Mouse (Mus musculus) lung, postnatal 36 days (tissue): ENCODE measurements around the gene Nt5c2.

Experiments used
- DNase-seq: peaks from one replicate; pipeline ENCODE4 v3.0.0; 2022; ENCODE audit warnings: mixed read lengths

Nt5c2 gene

DNA sequence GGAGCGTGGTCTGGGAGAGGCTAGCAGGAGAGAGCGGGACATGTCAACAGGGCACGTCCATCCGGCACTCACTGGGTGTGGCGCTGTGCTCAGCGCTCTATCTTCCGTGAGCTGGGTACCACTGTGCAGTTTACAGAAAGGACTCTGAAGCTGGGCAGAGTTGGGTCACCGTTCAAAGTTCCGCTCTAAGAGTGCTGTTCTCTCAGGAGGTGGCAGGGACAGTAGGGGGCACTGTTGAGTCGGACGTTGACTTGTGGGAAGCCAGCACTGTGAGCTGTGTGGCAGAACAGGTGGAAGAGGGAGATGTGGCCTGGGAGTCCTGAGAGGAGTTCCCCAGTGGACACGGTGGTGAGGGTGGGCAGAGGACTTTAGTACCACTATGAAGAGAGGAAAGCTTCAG is 139.2 kb downstream of the Nt5c2 start:
- DNase-seq, result peak; percentile 94

DNA sequence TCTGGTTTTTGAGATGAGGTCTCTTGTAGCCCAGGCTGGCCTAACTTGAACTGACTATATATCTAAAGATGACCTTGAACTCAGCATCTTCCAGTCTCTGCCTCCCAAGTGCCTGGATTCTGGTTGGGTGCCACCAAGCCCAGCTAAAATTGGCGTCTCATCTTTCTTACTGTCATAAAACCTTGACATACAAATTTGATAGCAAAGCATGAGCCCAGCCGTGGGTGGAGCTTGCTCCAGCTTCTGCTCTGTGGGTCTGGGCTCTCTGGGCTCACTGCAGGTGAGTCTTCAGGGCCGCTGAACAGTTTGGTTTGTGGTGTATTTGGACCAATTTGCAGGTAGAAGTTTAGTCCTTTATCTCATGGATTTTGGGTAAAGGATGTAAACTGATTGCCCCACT is 141.0 kb downstream of the Nt5c2 start:
- DNase-seq, result no peak

DNA sequence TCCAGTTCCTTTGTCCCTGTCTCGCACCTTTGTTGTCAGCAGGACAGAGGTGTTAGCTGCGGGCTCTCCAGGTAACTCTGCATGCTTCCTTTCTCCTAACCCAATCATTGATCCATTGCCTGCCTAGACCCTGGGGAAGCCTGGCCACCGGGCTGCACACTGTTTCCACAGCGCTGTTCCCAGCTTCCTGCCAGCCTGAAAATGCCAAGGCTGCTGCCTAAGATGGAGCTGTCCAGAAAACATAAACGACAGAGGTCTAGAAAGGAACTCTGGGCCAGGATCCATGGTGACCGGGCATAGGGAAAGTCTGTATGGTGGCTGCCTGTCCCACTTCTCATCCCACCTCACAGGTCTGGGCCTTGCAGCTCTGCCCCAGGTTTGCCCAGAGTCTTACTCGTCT is 143.3 kb downstream of the Nt5c2 start:
- no peak for DNase-seq

DNA sequence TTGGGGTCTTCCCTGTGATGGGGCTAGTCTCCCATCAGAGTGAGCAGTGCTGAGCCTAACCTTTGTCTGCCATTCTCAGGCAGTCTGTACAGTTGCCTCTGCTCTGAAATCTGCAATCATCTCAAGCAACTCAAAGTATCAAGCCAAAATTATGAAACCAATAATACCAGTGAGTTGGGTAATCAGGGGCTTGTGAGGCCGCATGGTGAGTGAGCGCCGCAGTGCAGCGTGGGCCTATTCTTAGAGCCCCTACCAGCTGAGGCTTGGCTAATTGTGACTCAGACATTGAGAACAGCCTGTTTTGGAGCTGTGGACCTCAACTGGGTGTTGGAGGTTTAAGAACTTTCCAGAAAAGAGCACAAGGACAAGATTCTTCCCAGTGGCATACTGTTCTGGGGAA is 143.9 kb downstream of the Nt5c2 start:
- no peak for DNase-seq

DNA sequence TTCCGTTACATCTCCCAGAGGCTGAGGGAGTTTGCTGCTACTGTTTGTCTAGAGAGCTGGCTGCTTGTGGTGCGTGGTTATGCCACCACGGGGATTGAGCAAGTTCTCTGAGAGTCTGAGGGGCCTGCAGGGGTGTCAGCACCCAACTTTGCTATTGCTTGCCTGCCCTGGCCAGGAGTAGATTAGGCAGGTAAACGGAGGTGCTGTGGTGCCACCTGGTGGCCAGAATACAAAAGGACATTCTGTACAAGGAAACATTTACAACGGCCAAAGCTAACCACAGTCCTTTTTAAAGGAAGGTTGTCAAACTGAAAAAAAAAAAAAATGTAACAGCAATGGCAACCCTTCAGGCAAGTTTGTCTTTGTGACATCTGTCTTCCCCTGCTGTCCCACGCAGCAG is 145.4 kb downstream of the Nt5c2 start:
- DNase-seq, result peak; percentile 92

DNA sequence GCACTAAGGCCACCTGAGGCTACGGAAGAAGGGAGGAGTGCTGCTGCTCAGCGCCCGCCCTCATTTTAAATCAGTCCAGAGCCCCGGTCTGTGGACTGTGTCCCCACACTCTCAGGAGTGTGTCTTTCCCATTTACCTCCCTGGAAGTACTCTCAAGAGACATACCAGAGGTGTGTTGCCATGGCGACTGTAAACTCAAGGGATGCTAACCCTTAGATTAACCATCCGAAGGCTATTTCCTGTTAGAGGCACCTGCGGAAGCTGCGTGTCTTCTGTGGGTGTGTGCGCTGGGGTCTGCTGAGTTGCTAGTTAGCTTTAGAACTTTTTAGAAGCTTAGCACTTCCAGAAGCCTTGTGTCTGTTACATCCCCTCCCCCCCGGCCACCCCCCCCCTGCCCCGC is 145.9 kb downstream of the Nt5c2 start:
- peak; percentile 36 for DNase-seq

DNA sequence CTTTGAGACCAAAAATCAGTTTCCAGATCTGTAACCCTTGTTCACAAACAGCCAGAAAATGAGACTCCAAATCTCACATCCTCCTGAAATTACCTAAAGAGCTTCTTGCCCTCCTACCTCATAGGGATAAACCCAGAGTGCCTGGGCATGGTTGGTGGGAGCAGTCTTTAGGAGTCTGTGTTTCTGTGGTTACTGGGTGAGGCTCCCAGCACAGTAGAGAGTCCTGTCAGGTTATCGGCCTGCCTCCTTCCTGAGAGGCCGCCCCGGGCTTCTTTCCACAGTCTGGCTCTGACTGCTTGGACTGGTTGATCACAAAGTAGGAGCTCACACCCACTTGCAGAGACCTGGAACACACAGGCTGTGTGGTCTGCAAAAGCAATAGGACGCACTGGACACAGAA is 149.6 kb downstream of the Nt5c2 start:
- no peak for DNase-seq

DNA sequence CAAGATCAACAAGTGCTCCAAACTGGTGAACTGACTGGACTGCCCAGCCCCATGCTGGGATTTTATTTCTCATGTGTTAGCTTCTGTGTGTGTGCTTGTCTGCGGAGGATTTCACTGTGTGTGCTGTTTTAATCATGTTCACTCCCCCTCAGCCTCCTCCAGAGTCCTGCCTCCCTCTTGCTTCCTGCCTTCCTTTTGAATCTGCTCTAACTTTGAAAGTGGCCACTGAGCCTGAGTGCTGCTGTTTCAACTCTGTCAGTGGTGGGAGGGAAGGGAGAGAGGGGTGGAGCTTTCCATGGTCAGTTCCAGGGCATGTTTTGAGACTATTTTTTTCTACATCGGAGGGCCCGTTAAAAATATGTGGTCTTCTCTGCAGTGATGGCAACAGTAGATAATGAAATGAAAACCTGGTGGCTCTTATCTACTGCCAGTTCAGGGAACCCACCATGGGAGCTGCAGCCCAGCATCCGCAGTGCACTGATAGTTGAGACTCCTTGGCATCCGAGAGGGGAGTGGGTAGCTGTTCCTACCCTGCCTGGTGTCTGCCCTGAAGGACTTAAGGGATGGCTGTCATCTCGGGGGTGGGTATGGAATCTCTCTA is 150.1 kb downstream of the Nt5c2 start:
- no peak for DNase-seq

DNA sequence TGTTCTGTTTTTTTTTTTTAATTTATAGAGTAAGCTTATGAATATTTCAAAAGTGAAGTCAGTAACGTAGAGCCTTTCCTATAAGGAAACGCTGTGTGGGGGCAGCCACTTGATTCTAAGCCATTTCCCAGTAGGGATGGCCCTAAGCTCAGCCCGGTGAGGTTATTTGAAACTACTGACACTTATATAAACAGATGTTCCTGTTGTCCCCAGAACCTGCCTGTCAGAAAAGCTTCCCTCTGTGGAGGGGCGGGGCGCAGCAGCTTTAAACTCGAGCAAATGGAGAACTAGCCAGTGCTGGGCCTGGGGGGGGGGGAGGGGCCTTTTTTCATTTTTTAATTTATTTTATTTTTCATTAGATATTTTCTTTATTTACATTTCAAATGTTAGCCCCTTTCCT is 150.9 kb downstream of the Nt5c2 start:
- DNase-seq, result no peak

DNA sequence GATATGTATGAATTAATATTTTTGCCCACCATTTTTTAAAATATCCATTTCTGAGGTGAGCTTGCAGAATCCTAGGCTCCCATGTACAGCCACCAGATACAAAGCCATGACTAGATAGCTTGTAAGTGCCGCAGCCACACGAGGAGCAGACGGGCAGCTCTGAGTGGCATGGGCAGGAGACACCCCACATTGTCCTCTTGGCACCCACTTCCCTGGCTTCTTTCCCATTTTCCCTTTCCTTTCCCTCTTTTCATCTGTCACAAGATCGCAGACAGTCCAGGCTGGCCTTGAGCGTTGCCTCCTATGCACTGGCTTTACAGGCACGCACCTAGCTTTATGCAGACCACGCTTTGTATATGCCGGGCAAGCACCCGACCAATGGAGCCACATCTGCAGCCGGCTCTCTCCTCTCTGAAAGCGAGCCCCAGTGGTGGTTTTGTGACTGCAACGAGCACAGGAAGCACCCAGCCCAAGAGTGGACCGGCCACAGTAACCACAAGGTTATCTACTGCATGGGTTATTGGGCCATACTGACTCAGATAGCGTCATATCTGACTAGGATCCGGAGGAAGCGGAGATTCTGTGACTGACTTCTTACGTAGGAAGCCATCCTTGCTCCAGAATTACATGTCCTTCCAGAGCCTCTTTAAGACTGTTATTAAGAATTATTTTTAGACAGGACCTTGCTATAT is 151.6 kb downstream of the Nt5c2 start:
- DNase-seq, result peak; percentile 65

DNA sequence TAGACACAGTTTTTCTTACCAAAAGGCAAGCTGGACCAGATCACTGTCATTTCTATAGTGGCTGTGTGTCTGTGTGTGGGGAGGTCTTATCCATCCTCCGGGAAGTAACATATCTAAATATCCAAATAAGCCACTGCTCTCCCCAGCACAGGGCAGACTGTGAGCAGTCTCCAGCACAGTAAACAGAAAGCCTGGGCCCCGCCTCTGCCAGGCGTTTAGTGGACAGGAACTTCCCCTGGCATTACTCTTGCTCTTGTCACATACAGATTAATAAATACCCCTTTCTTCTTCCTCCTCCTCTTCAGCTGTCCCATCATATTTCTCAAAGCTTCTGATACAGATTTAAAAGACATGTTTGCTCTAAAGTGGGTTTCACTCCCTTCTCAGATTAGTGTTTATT is 152.4 kb downstream of the Nt5c2 start:
- peak; percentile 19 for DNase-seq

DNA sequence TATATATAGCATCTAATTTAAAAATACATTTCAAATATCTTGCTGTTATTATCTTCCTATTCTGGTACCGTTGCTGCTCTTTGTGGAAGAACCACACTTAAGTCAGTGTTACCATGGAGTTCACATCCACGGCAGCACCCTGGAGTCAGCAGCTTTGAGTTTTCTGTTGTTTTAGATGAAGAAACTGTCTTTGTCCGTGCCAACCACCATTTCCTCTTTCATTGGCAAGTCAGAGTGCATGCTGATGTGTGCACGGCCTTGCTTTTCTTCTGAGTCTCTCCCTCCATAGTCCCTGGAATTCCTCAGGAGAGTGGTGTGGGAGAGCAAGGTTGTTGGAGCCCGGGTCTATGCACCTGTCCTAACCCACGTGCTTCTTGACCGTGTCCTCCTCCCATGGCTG is 156.8 kb downstream of the Nt5c2 start:
- DNase-seq, result no peak

DNA sequence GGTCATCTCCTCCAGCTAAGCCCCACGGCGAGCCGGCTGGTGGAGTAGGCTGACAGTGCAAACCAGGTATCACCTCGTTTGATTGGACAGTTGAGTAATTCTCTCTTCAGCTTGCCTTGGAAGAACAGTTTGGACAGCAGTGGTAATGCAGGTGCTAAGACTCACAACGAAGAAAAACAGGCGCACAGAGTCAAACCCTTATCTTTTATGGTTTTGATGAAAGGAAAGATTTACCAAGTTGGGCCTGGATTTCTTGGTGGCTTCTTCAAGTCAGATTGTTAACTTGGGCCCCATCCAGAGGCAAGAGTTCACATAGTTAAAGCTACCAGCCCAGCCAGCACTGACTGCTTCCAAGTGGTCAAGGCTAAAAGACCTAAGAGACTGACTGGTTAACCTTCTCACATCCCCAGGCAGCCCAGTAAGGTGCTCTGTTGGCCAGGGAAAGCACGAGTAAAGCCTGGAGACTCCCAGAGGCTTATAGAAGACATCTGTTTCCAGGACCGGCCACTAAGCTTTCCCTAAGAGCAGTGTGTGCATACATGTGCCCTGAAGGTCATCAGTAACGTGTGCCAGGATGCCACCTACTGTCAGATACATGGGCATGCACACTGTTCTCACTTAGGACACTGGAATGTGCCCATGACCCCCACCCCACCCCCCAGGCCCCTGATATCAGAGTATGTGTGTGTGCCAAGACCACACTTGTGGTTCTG is 157.5 kb downstream of the Nt5c2 start:
- DNase-seq, result peak; percentile 34

DNA sequence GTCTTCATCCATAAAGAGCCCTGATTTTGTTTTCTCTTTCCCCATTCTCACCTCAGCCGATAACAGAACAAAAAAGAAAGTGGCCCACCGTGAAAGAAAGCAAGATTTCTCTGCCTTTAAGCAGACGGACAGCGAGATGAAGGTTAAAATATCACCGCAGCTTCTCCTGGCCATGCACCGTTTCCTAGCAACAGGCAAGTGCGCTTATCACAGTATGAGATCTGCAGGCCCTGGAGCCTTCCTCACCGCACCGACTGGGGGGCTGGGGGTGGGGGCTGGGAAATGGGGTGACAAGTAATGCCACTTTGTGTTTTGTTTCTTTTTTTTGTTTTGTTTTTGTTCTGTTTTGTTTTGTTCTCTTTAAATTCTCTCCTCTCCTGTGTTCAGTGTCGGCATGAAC is 158.2 kb downstream of the Nt5c2 start:
- no peak for DNase-seq

DNA sequence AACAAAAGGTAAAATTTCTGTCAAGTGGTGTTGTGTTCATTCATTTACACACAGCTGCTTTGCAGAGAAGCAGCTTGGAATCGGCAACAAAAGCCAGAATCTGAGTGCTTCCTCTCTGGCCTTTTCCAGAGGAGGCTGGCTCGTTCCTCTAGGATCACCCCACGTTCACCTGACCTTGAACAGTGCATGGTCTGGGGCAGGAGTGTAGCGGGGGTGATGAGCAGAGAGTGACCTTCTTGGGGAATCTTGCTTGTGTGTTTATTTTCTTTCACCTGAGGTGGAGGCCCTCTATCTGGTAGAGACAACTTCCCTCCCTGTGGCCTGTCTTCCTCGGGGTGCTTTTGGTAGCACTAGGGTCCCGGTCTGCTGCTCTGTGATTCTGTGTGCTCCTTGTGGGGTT is 158.7 kb downstream of the Nt5c2 start:
- DNase-seq, result no peak

DNA sequence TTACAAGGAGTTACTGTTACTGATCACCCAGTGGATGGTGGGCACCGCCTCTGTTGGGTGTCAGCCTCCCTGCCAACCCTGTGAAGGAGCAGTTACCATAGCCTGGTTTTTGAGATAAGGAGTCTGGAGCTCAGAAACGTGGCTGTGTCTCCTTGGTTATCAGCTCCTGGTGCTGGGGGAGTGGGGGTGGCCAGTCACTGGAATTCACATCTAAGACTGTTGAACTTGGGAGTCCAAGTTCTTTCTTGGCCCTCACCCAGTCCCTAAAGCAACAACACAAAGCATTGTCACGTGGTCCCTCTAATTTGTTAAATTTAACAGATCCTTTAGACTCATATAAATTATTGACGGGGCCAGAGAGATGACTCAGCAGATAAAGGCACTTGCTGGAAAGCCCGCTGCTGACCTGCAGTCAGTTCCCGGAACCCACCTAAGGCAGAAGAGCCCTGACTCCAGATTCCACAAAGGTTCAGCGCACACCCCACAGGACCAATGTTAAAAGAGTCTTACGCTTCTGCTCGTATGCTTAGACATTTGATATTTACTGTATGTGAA is 165.4 kb downstream of the Nt5c2 start:
- no peak for DNase-seq

DNA sequence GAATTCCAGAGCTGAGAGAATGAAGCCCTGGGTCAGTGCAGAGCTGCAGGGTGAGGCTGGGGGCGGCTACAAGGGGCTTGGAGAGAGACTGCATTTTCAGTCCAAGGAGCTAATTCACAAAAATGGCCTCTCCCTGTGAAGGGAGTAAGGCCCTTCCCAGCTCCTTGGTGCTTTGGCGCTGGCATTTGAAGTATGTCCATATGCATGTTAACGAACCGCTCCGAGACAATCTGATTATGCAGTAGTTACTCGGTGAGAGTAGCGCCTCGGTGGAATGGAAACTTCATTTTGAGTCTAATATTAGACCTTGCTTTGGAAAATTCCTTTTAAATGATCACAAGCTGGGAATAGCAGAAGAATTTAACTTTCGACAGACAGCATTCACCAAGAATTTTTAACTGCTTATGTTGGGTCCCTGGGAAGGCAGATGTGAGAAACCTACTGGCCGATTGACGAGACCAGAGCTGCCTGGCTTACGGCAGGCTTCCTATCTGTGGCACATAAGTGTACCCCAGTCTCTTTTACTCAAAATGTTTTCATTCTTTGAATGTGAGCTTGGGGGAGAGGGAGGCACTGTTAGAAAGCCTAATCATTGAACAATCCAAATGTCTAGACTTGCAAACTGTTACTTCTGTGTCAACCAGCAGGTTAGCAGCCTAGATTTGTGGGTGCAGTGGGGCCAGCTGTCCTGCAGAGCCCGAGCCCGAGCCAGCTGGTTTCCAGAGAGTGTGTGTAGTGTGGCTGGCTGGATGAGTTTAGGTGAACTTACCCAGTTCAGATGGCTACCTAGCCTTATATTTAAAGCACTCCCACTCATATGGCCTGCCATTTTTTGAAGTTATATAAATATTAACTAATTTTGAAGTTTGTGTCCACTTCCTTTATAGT is 166.3 kb downstream of the Nt5c2 start:
- DNase-seq, result no peak

DNA sequence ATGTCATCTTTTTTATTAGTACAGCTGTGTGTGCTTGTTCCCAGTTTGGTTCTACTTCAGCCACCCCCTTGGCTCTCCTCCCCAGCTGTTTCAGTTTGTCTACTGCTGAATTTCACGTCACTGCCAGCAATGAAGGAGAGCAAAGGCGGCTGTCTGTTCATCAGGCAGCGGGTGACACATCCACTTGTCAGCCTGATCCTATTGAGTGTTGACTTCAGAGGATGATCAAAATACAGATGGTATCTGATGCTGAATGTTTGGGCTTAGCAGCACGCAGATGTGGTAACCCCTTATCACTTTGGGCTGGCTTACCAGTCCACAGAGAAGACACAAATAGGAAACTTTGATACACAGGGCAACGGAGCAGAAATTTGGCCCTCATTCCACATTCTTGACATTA is 168.5 kb downstream of the Nt5c2 start:
- DNase-seq, result no peak

DNA sequence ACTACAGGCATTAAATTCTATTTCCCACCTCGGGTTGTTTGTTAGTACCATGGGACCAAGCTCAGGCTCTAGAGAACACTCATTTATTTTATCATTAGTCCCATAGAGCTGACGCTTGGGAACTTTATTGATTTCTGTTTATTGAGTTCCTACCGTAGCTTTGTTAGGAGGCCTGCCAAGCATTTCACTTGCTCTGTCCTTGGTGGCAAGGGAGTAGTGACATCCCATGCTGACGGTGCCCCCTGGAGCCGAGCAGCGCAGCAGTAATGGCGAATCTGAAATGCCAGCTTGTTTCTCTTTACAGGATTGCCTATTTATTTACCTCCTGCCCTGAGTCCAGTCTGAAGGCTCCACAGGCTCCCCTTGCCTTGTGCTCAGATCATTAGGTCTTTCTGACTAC is 168.9 kb downstream of the Nt5c2 start:
- DNase-seq, result no peak

DNA sequence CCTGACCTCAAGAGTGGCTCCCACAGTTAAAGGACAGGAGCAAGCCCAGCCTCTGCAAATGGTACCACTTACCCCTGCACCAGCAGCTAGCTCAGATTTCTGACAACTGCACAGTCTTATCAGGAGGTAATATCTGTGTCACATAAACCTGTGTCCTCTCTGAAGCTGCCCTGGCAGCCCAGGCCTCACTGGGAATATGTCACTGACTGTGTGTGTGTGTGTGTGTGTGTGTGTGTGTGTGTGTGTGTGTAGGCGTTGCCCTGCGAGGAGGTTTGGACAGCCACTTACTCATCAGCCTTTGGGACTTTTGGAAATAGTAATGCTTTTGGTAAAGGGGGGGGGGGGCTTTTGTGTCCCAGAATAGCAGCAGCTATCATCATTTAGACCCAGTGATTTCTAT is 171.9 kb downstream of the Nt5c2 start:
- no peak for DNase-seq

DNA sequence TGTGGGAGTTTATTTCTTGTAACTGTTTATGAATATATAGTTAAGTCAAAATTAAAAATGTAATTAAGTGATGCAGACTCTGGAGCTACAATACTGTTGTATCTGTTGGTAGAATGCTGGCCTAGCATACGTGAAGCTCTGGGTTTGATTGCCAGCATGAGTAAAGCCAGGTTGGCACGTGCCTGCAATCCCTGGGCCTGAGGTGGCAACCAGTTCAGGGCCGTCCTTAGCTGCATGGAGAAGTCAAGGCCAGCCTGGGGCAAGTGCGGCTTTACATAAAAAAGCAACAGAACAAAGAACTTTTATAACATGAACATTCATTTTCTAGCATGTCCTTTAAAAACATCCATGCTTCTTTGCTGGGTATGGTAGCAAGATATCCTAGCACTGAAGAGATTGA is 173.9 kb downstream of the Nt5c2 start:
- DNase-seq, result no peak

DNA sequence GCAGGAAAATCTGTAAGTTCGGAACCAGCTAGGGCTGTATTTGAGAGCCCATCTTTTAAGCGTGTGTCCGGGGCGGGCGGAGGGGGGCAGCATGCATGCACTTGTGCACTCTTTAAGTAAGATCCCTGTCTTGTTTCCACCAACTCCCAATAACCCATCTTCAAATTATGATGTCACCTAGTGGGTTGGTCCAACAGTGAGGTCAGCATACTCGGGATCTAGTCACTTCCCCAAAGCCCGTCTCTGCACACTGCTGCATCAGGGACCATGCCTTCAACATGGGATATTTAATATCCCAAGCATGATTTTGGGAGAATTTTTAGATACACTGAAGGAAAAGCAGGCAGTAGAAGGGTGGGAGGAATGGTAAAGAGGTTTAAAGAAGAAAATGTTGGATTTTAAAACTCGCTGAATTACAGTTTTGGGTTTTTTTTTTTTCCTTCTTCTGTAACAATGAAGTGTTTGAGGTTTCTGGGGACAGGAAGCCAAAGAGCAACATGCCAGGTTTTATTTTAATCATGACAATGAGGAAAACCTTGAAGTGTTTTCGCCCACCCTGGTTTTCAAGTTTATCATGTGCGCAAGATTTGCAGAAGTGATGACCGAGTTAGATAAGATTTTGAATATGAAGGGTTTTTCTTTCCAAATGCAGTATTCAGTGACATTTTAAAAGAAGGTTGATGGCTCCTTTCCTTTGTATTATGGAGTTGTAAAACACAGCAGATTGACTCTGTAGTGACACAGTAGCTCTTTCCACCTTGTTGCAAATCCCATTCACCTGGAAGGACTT is 177.5 kb downstream of the Nt5c2 start:
- peak; percentile 37 for DNase-seq
